Mouse (Mus musculus): ENCODE measurements around the gene Esr1. TPM values are rescaled to one million over a fixed set of nuclear protein-coding genes. Genes with fewer than 3 reads are reported as not detected.

Gene Esr1
- polyA plus RNA-seq, 1 experiment from 2014 or later, result 0.26 TPM

- WGBS, result 55% methylated on average over 8 of the region's 8 CpGs
- Histone ChIP-seq H3K9ac (replicated peaks; ENCODE audit: low read depth) (no peak overlapping the region), H3K27me3 (replicated peaks; ENCODE audit: insufficient read depth, low read length) (no peaks in the 10 kb centered on the region), H3K27ac (ENCODE audit: low read length) (no peak overlapping the region), H3K9me3 (ENCODE audit: low read length) (no peaks in the 10 kb centered on the region), H3K4me1 (ENCODE audit: insufficient read depth, low read depth, low read length) (no peaks in the 10 kb centered on the region), H3K36me3 (ENCODE audit: insufficient read depth, low read length) (no peaks in the 10 kb centered on the region), H3K4me3 (ENCODE audit: low read depth, low read length) (no peak overlapping the region), H3K4me2 (replicated peaks; ENCODE audit: low read depth, low read length) (no peak overlapping the region)
- no peak for DNase-seq (ENCODE audit: low spot score)
- TF ChIP-seq CTCF (IDR thresholded peaks at IDR 0.05) (no peak), EP300 (IDR thresholded peaks at IDR 0.05) (no peak)
- peak; percentile 53 for ATAC-seq
Measured at GRCm38 (mm10) chr10:5041254-5041653, 429.9 kb downstream of the Esr1 start.

GRCm38 (mm10) chr10:5044481-5044880, 433.1 kb downstream of the Esr1 start:
- WGBS, result 84% methylated on average over 8 of the region's 8 CpGs
- Histone ChIP-seq H3K27me3 (replicated peaks; ENCODE audit: insufficient read depth, low read length) (no peaks in the 10 kb centered on the region), H3K9me3 (ENCODE audit: low read length) (no peaks in the 10 kb centered on the region), H3K4me2 (replicated peaks; ENCODE audit: low read depth, low read length) (no peak overlapping the region), H3K4me3 (ENCODE audit: low read depth, low read length) (no peak overlapping the region), H3K9ac (replicated peaks; ENCODE audit: low read depth) (no peak overlapping the region), H3K27ac (ENCODE audit: low read length) (no peak overlapping the region), H3K4me1 (ENCODE audit: insufficient read depth, low read depth, low read length) (no peaks in the 10 kb centered on the region), H3K36me3 (ENCODE audit: insufficient read depth, low read length) (no peaks in the 10 kb centered on the region)
- no peak for DNase-seq (ENCODE audit: low spot score)
- no peak for TF ChIP-seq CTCF (IDR thresholded peaks at IDR 0.05)
- no peak for TF ChIP-seq EP300 (IDR thresholded peaks at IDR 0.05)
- ATAC-seq, result no peak

GRCm38 (mm10) chr10:5045213-5045612, 433.8 kb downstream of the Esr1 start:
- DNase-seq (ENCODE audit: low spot score) (no peak), ATAC-seq (no peak)
- Histone ChIP-seq H3K9me3 (ENCODE audit: low read length) (no peaks in the 10 kb centered on the region), H3K27me3 (replicated peaks; ENCODE audit: insufficient read depth, low read length) (no peaks in the 10 kb centered on the region), H3K36me3 (ENCODE audit: insufficient read depth, low read length) (no peaks in the 10 kb centered on the region), H3K4me3 (ENCODE audit: low read depth, low read length) (no peak overlapping the region), H3K9ac (replicated peaks; ENCODE audit: low read depth) (no peak overlapping the region), H3K27ac (ENCODE audit: low read length) (no peak overlapping the region), H3K4me1 (ENCODE audit: insufficient read depth, low read depth, low read length) (no peaks in the 10 kb centered on the region), H3K4me2 (replicated peaks; ENCODE audit: low read depth, low read length) (no peak overlapping the region)
- 78% methylated on average over 7 of the region's 7 CpGs for WGBS
- TF ChIP-seq CTCF (IDR thresholded peaks at IDR 0.05) (no peak), EP300 (IDR thresholded peaks at IDR 0.05) (no peak)

- no peaks in the 10 kb centered on the region for H3K27me3 ChIP-seq (replicated peaks; ENCODE audit: insufficient read depth, low read length)
- H3K4me1 ChIP-seq (ENCODE audit: insufficient read depth, low read depth, low read length), result no peaks in the 10 kb centered on the region
- no peaks in the 10 kb centered on the region for H3K9me3 ChIP-seq (ENCODE audit: low read length)
- no peak overlapping the region for H3K4me2 ChIP-seq (replicated peaks; ENCODE audit: low read depth, low read length)
- WGBS, result 89% methylated on average over 5 of the region's 5 CpGs
- H3K9ac ChIP-seq (replicated peaks; ENCODE audit: low read depth), result no peak overlapping the region
- H3K27ac ChIP-seq (ENCODE audit: low read length), result no peak overlapping the region
- TF ChIP-seq CTCF (IDR thresholded peaks at IDR 0.05), result no peak
- TF ChIP-seq EP300 (IDR thresholded peaks at IDR 0.05), result no peak
- no peaks in the 10 kb centered on the region for H3K36me3 ChIP-seq (ENCODE audit: insufficient read depth, low read length)
- DNase-seq (ENCODE audit: low spot score) (no peak), ATAC-seq (no peak)
- H3K4me3 ChIP-seq (ENCODE audit: low read depth, low read length), result no peak overlapping the region
Measured at GRCm38 (mm10) chr10:5045671-5046070, 434.3 kb downstream of the Esr1 start.

Other genes with a start within 250 kb of the Esr1 start
- 9.2 and 9.4 TPM in 2 replicates for gene Zbtb2, start 223.5 kb upstream of the Esr1 start, polyA plus RNA-seq (2015; fragmentation: Nextera tagmentation; extraction: Ambion mirVana)
- 16.5 and 17.9 TPM in 2 replicates for gene Rmnd1, start 179.2 kb upstream of the Esr1 start, polyA plus RNA-seq (2015; fragmentation: Nextera tagmentation; extraction: Ambion mirVana)
- 9.0 and 10.2 TPM in 2 replicates for gene Armt1, start 179.1 kb upstream of the Esr1 start, polyA plus RNA-seq (2015; fragmentation: Nextera tagmentation; extraction: Ambion mirVana)
- 2.1 and 2.6 TPM in 2 replicates for gene Ccdc170, start 129.1 kb upstream of the Esr1 start, polyA plus RNA-seq (2015; fragmentation: Nextera tagmentation; extraction: Ambion mirVana)

Measured in lung, postnatal 0 days (tissue).